ENCODE assay signal across 10 mouse cellular contexts in the genomic region with DNA sequence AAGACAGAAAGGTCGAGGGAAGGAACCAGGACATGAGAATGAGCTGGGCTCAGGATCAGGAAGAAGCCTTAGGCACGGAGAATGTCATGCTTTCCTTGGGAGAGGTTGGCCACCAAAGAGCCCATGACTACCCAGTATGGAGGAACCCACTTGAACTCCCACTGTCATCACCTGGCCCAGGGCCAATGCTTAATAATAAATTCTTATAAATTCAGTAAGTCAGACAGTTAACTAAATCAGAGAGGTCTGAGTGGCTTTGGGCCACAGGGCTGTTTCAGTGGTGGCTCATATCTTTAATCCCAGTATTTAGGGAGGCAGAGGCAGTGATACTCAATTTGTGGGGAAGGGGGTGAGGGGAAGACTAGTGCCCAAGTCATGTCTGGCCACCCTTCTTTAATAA. TPM values are rescaled to one million over a fixed set of nuclear protein-coding genes. Genes with fewer than 3 reads are reported as not detected.
DNase-seq lines count a peak whose midpoint lies in the region; ATAC-seq and TF ChIP-seq lines count a peak whose summit lies in the region.
"Had no signal": no experiment of that assay in that cellular context is flagged by ENCODE, and none has a peak within 500 bp of the region (broad histone marks: within the 10 kb centered on the region; RNA-seq: fewer than 3 reads in every experiment).

No protein-coding gene starts in this region.

- no peak for TF ChIP-seq CTCF in intestine, postnatal 0 days (IDR thresholded peaks at IDR 0.05; ENCODE audit: low read depth)
- TF ChIP-seq CTCF in kidney, adult 2 months (conservative IDR thresholded peaks at IDR 0.05; ENCODE audit: insufficient read depth, insufficient read length, low read depth, low read length): no peak

- H3K4me1 ChIP-seq in hindbrain, embryonic 12.5 days: peaks cover 11% of the 10 kb centered on the region
- H3K4me1 ChIP-seq in hindbrain, embryonic 14.5 days (replicated peaks; ENCODE audit: control insufficient read depth, insufficient read depth, low read length): peaks cover 14% of the 10 kb centered on the region
- no peaks in the 10 kb centered on the region for H3K4me1 ChIP-seq in intestine, postnatal 0 days (replicated peaks; ENCODE audit: control insufficient read depth, insufficient read depth, low read length)
- peaks cover 7% of the 10 kb centered on the region for H3K4me1 ChIP-seq in stomach, embryonic 14.5 days (ENCODE audit: control insufficient read depth, insufficient read depth, low read length)
- H3K4me1 ChIP-seq in kidney, adult 2 months (ENCODE audit: control insufficient read depth, insufficient read depth, low read length): 0 out of 2 replicates have a peak, but pooled peaks cover 4% of the 10 kb centered on the region

- H3K27me3 ChIP-seq in hindbrain, embryonic 12.5 days: no peaks in the 10 kb centered on the region
- H3K27me3 ChIP-seq in hindbrain, embryonic 14.5 days (ENCODE audit: control insufficient read depth, insufficient read depth, low read length): no peaks in the 10 kb centered on the region
- H3K27me3 ChIP-seq in intestine, postnatal 0 days (replicated peaks; ENCODE audit: control insufficient read depth, insufficient read depth, low read length): no peaks in the 10 kb centered on the region
- H3K27me3 ChIP-seq in stomach, embryonic 14.5 days (ENCODE audit: control insufficient read depth, insufficient read depth, low read length): no peaks in the 10 kb centered on the region
- no peaks in the 10 kb centered on the region for H3K27me3 ChIP-seq in kidney, adult 2 months (replicated peaks; ENCODE audit: control insufficient read depth, insufficient read depth, low read length)
- H3K27me3 ChIP-seq: heart, embryonic 15.5 days; hindbrain, embryonic 15.5 days had no signal

- WGBS in hindbrain, embryonic 12.5 days: 82% methylated on average over 2 of the region's 2 CpGs
- WGBS in hindbrain, embryonic 14.5 days: 86% methylated on average over 2 of the region's 2 CpGs
- WGBS in intestine, postnatal 0 days: 86% methylated on average over 2 of the region's 2 CpGs
- WGBS in stomach, embryonic 14.5 days: 90% methylated on average over 2 of the region's 2 CpGs
- WGBS in kidney, adult 2 months: 88% methylated on average over 2 of the region's 2 CpGs

- H3K36me3 ChIP-seq in hindbrain, embryonic 12.5 days: no peaks in the 10 kb centered on the region
- peaks cover 5% of the 10 kb centered on the region; the same call in 1 of the 2 replicates for H3K36me3 ChIP-seq in hindbrain, embryonic 14.5 days (replicated peaks; ENCODE audit: control insufficient read depth, insufficient read depth)
- H3K36me3 ChIP-seq in intestine, postnatal 0 days (ENCODE audit: control insufficient read depth, insufficient read depth): peaks cover 8% of the 10 kb centered on the region
- H3K36me3 ChIP-seq in stomach, embryonic 14.5 days (ENCODE audit: control insufficient read depth, insufficient read depth, low read length): peaks cover 4% of the 10 kb centered on the region; the same call in 1 of the 2 replicates
- H3K36me3 ChIP-seq in kidney, adult 2 months (ENCODE audit: control insufficient read depth, insufficient read depth, low read length): no peaks in the 10 kb centered on the region

- ATAC-seq in hindbrain, embryonic 12.5 days (ENCODE audit: low FRiP score): no peak
- no peak for ATAC-seq in hindbrain, embryonic 14.5 days (ENCODE audit: low FRiP score)
- ATAC-seq in intestine, postnatal 0 days: no peak
- no peak for ATAC-seq in stomach, embryonic 14.5 days (ENCODE audit: insufficient number of reproducible peaks, insufficient read depth, low FRiP score, low read depth)

- TF ChIP-seq POLR2A in kidney, adult 2 months (IDR thresholded peaks at IDR 0.05; ENCODE audit: low read depth, low read length): no peak

- H3K9ac ChIP-seq in hindbrain, embryonic 12.5 days: no peak overlapping the region
- H3K9ac ChIP-seq in hindbrain, embryonic 14.5 days: no peak overlapping the region
- H3K9ac ChIP-seq in intestine, postnatal 0 days (ENCODE audit: low read depth, low read length): no peak overlapping the region
- no peak overlapping the region for H3K9ac ChIP-seq in stomach, embryonic 14.5 days (replicated peaks; ENCODE audit: low read depth, low read length)

- 0 out of 2 replicates have a peak overlapping the region, but pooled peaks have one; percentile 62 for H3K4me2 ChIP-seq in hindbrain, embryonic 12.5 days (replicated peaks)
- H3K4me2 ChIP-seq in hindbrain, embryonic 14.5 days (replicated peaks): no peak overlapping the region
- H3K4me2 ChIP-seq in intestine, postnatal 0 days (replicated peaks; ENCODE audit: low read depth): no peak overlapping the region
- H3K4me2 ChIP-seq in stomach, embryonic 14.5 days (replicated peaks; ENCODE audit: low read depth, low read length): 0 out of 2 replicates have a peak overlapping the region, but pooled peaks have one; percentile 41

- no peak overlapping the region for H3K4me3 ChIP-seq in hindbrain, embryonic 12.5 days
- no peak overlapping the region for H3K4me3 ChIP-seq in hindbrain, embryonic 14.5 days (replicated peaks; ENCODE audit: low read length)
- 0 out of 2 replicates have a peak overlapping the region, but pooled peaks have one; percentile 69 for H3K4me3 ChIP-seq in intestine, postnatal 0 days (ENCODE audit: low read depth, low read length)
- no peak overlapping the region for H3K4me3 ChIP-seq in stomach, embryonic 14.5 days (ENCODE audit: low read depth, low read length)
- H3K4me3 ChIP-seq in kidney, adult 2 months (ENCODE audit: insufficient read depth, low read depth, low read length): no peak overlapping the region

- DNase-seq in hindbrain, embryonic 14.5 days (ENCODE audit: low spot score): no peak
- peak; percentile 9 for DNase-seq in NIH3T3 (ENCODE audit: low read depth)
- DNase-seq in thymus, postnatal 14 days: no peak
- DNase-seq in kidney, adult 2 months: no peak

- H3K9me3 ChIP-seq in hindbrain, embryonic 12.5 days (replicated peaks): no peaks in the 10 kb centered on the region
- no peaks in the 10 kb centered on the region for H3K9me3 ChIP-seq in hindbrain, embryonic 14.5 days (ENCODE audit: control insufficient read depth, low read length)
- H3K9me3 ChIP-seq in intestine, postnatal 0 days (ENCODE audit: control insufficient read depth): no peaks in the 10 kb centered on the region
- no peaks in the 10 kb centered on the region for H3K9me3 ChIP-seq in stomach, embryonic 14.5 days (ENCODE audit: control insufficient read depth, low read depth, low read length)
- H3K9me3 ChIP-seq: forebrain, embryonic 10.5 days; heart, embryonic 15.5 days; hindbrain, embryonic 15.5 days had no signal

- no peak overlapping the region for H3K27ac ChIP-seq in hindbrain, embryonic 12.5 days
- no peak overlapping the region for H3K27ac ChIP-seq in hindbrain, embryonic 14.5 days
- H3K27ac ChIP-seq in intestine, postnatal 0 days (ENCODE audit: low read depth, low read length): no peak overlapping the region
- H3K27ac ChIP-seq in stomach, embryonic 14.5 days (ENCODE audit: low read length): no peak overlapping the region
- H3K27ac ChIP-seq in kidney, adult 2 months (ENCODE audit: insufficient read depth, low read depth, low read length): no peak overlapping the region

RNA-seq across cellular contexts. Expression of a gene that starts 0.8 kb away (rescaled TPM):
- polyA plus RNA-seq in hindbrain, embryonic 12.5 days (2016; fragmentation: Nextera tagmentation; extraction: Ambion mirVana): 32.7 and 36.1 TPM in 2 replicates
- polyA plus RNA-seq in hindbrain, embryonic 14.5 days (2014; fragmentation: Nextera tagmentation; extraction: Ambion mirVana): 41.8 and 45.8 TPM in 2 replicates
- 30.1 and 30.7 TPM in 2 replicates for polyA plus RNA-seq in intestine, postnatal 0 days (2015; fragmentation: Nextera tagmentation; extraction: Ambion mirVana)
- polyA plus RNA-seq in stomach, embryonic 14.5 days (2014; fragmentation: Nextera tagmentation; extraction: Ambion mirVana): 48.6 and 49.8 TPM in 2 replicates
- 27.0 and 27.9 TPM in 2 replicates for polyA plus RNA-seq in kidney, adult 2 months (2012; rRNA removed)

RNA-seq across cellular contexts. Expression of a gene that starts 8.3 kb away (rescaled TPM):
- 0.60 and 1.1 TPM in 2 replicates for polyA plus RNA-seq in hindbrain, embryonic 12.5 days (2016; fragmentation: Nextera tagmentation; extraction: Ambion mirVana)
- 0.50 and 0.95 TPM in 2 replicates for polyA plus RNA-seq in hindbrain, embryonic 14.5 days (2014; fragmentation: Nextera tagmentation; extraction: Ambion mirVana)
- 1.4 and 1.5 TPM in 2 replicates for polyA plus RNA-seq in intestine, postnatal 0 days (2015; fragmentation: Nextera tagmentation; extraction: Ambion mirVana)
- 0.39 and 0.50 TPM in 2 replicates for polyA plus RNA-seq in stomach, embryonic 14.5 days (2014; fragmentation: Nextera tagmentation; extraction: Ambion mirVana)
- 11.6 and 12.4 TPM in 2 replicates for polyA plus RNA-seq in kidney, adult 2 months (2012; rRNA removed)

RNA-seq across cellular contexts. Expression of a gene that starts 8.9 kb away (rescaled TPM):
- 2.0 and 2.1 TPM in 2 replicates for polyA plus RNA-seq in hindbrain, embryonic 12.5 days (2016; fragmentation: Nextera tagmentation; extraction: Ambion mirVana)
- 7.8 and 10.2 TPM in 2 replicates for polyA plus RNA-seq in hindbrain, embryonic 14.5 days (2014; fragmentation: Nextera tagmentation; extraction: Ambion mirVana)
- polyA plus RNA-seq in intestine, postnatal 0 days (2015; fragmentation: Nextera tagmentation; extraction: Ambion mirVana): 33.8 and 39.3 TPM in 2 replicates
- polyA plus RNA-seq in stomach, embryonic 14.5 days (2014; fragmentation: Nextera tagmentation; extraction: Ambion mirVana): 7.8 and 8.6 TPM in 2 replicates
- 99.3 and 103 TPM in 2 replicates for polyA plus RNA-seq in kidney, adult 2 months (2012; rRNA removed)

RNA-seq across cellular contexts. Expression of a gene that starts 18.5 kb away (rescaled TPM):
- polyA plus RNA-seq in hindbrain, embryonic 12.5 days (2016; fragmentation: Nextera tagmentation; extraction: Ambion mirVana): 36.5 and 36.8 TPM in 2 replicates
- polyA plus RNA-seq in hindbrain, embryonic 14.5 days (2014; fragmentation: Nextera tagmentation; extraction: Ambion mirVana): 55.9 and 61.2 TPM in 2 replicates
- 7.4 and 7.8 TPM in 2 replicates for polyA plus RNA-seq in intestine, postnatal 0 days (2015; fragmentation: Nextera tagmentation; extraction: Ambion mirVana)
- 15.9 and 17.2 TPM in 2 replicates for polyA plus RNA-seq in stomach, embryonic 14.5 days (2014; fragmentation: Nextera tagmentation; extraction: Ambion mirVana)
- 30.2 and 33.7 TPM in 2 replicates for polyA plus RNA-seq in kidney, adult 2 months (2012; rRNA removed)

RNA-seq across cellular contexts. Expression of a gene that starts 41.1 kb away (rescaled TPM):
- polyA plus RNA-seq in hindbrain, embryonic 12.5 days (2016; fragmentation: Nextera tagmentation; extraction: Ambion mirVana): 40.2 and 40.4 TPM in 2 replicates
- polyA plus RNA-seq in hindbrain, embryonic 14.5 days (2014; fragmentation: Nextera tagmentation; extraction: Ambion mirVana): 29.9 and 33.0 TPM in 2 replicates
- 9.5 and 9.9 TPM in 2 replicates for polyA plus RNA-seq in intestine, postnatal 0 days (2015; fragmentation: Nextera tagmentation; extraction: Ambion mirVana)
- 31.6 and 34.4 TPM in 2 replicates for polyA plus RNA-seq in stomach, embryonic 14.5 days (2014; fragmentation: Nextera tagmentation; extraction: Ambion mirVana)
- polyA plus RNA-seq in kidney, adult 2 months (2012; rRNA removed): 12.4 and 12.9 TPM in 2 replicates

Comparison
In these comparisons a context has a peak if more than half of its experiments do, and no peak if none do; other contexts are left out.
1. H3K4me2 ChIP-seq: peak in hindbrain, embryonic 12.5 days (single experiment) and stomach, embryonic 14.5 days (single experiment); none in hindbrain, embryonic 14.5 days (single experiment) and intestine, postnatal 0 days (single experiment).